8 mouse cellular contexts compared by ENCODE assay signal in genomic region chr12:113141531-113141973, GRCm38 (mm10). TPM values are rescaled to one million over a fixed set of nuclear protein-coding genes. Genes with fewer than 3 reads are reported as not detected.
DNase-seq lines count a peak whose midpoint lies in the region; ATAC-seq and TF ChIP-seq lines count a peak whose summit lies in the region.

No protein-coding gene starts in this region.

- TF ChIP-seq EP300 in lung, postnatal 0 days (IDR thresholded peaks at IDR 0.05), result peak; percentile 51; the same call in 1 of the 2 replicates

- peak; percentile 34 to 60 for DNase-seq in layer of hippocampus, adult 18-20 months (ENCODE audit: low spot score in 2 of 2)
- no peak for DNase-seq in layer of hippocampus, adult 9-11 months
- peak; percentile 57 for DNase-seq in kidney, adult 9 months
- DNase-seq in lung, postnatal 0 days (ENCODE audit: low spot score), result peak; percentile 73
- DNase-seq in embryo, embryonic 11 days, result no peak
- no peak for DNase-seq in thymus, adult 2 months

- TF ChIP-seq CTCF in cortical plate, adult 2 months (IDR thresholded peaks at IDR 0.05; ENCODE audit: extremely low read depth, insufficient read depth, low read length), result no peak
- no peak for TF ChIP-seq CTCF in lung, postnatal 0 days (IDR thresholded peaks at IDR 0.05)
- no peak for TF ChIP-seq CTCF in thymus, adult 2 months (IDR thresholded peaks at IDR 0.05; ENCODE audit: borderline replicate concordance, control insufficient read depth, extremely low read depth, insufficient read depth, low read length, poor library complexity)

- H3K4me3 ChIP-seq in cortical plate, adult 2 months (ENCODE audit: insufficient read depth, low read length), result peak overlapping the region; percentile 93
- H3K4me3 ChIP-seq in heart, embryonic 11.5 days (ENCODE audit: low read depth, low read length), result peak overlapping the region; percentile 87
- H3K4me3 ChIP-seq in lung, postnatal 0 days (ENCODE audit: low read depth, low read length), result peak overlapping the region; percentile 72
- no peak overlapping the region for H3K4me3 ChIP-seq in thymus, adult 2 months (ENCODE audit: control insufficient read depth, insufficient read depth, low read length)

- ATAC-seq in heart, embryonic 11.5 days (replicated peaks; ENCODE audit: insufficient number of reproducible peaks, low FRiP score, low TSS enrichment), result no peak
- ATAC-seq in lung, postnatal 0 days, result no peak

- peak overlapping the region; percentile 99 for H3K9ac ChIP-seq in heart, embryonic 11.5 days (ENCODE audit: low read depth, low read length)
- peak overlapping the region; percentile 77 for H3K9ac ChIP-seq in lung, postnatal 0 days (replicated peaks; ENCODE audit: low read depth)

- peaks cover 16% of the 10 kb centered on the region for H3K36me3 ChIP-seq in heart, embryonic 11.5 days (ENCODE audit: control insufficient read depth, insufficient read depth, low read length)
- H3K36me3 ChIP-seq in lung, postnatal 0 days (ENCODE audit: insufficient read depth, low read length), result peaks cover 17% of the 10 kb centered on the region
- H3K36me3 ChIP-seq in thymus, adult 2 months (ENCODE audit: control insufficient read depth, insufficient read depth, low read length), result peaks cover 4% of the 10 kb centered on the region; the same call in 1 of the 2 replicates

- H3K27ac ChIP-seq in cortical plate, adult 2 months (ENCODE audit: insufficient read depth, low read length), result peak overlapping the region; percentile 63
- H3K27ac ChIP-seq in heart, embryonic 11.5 days (ENCODE audit: low read depth, low read length), result peak overlapping the region; percentile 97
- H3K27ac ChIP-seq in lung, postnatal 0 days (ENCODE audit: low read length), result peak overlapping the region; percentile 97
- no peak overlapping the region for H3K27ac ChIP-seq in thymus, adult 2 months (ENCODE audit: control insufficient read depth, insufficient read depth, low read length)

- H3K4me1 ChIP-seq in cortical plate, adult 2 months (ENCODE audit: control insufficient read depth, insufficient read depth, low read length), result peaks cover 8% of the 10 kb centered on the region
- peaks cover 63% of the 10 kb centered on the region for H3K4me1 ChIP-seq in heart, embryonic 11.5 days (ENCODE audit: control insufficient read depth, insufficient read depth, low read length)
- H3K4me1 ChIP-seq in lung, postnatal 0 days (ENCODE audit: insufficient read depth, low read depth, low read length), result peaks cover 38% of the 10 kb centered on the region
- peaks cover 21% of the 10 kb centered on the region for H3K4me1 ChIP-seq in thymus, adult 2 months (replicated peaks; ENCODE audit: control insufficient read depth, insufficient read depth, low read length)

- 25% methylated on average over 8 of the region's 8 CpGs for WGBS in heart, embryonic 11.5 days (ENCODE audit: insufficient replicate concordance)
- 7% methylated on average over 8 of the region's 8 CpGs for WGBS in lung, postnatal 0 days
- 76% methylated on average over 8 of the region's 8 CpGs for WGBS in thymus, adult 2 months

- no peak for TF ChIP-seq POLR2A in cortical plate, adult 2 months (IDR thresholded peaks at IDR 0.05; ENCODE audit: extremely low read depth, insufficient read depth, low read length)
- TF ChIP-seq POLR2A in thymus, adult 2 months (IDR thresholded peaks at IDR 0.05; ENCODE audit: control insufficient read depth, extremely low read depth, insufficient read depth, low read length, poor library complexity), result no peak

- H3K9me3 ChIP-seq in heart, embryonic 11.5 days (replicated peaks; ENCODE audit: control insufficient read depth, low read length), result no peaks in the 10 kb centered on the region
- H3K9me3 ChIP-seq in lung, postnatal 0 days (ENCODE audit: low read length), result no peaks in the 10 kb centered on the region

- peak overlapping the region; percentile 94 for H3K4me2 ChIP-seq in heart, embryonic 11.5 days
- H3K4me2 ChIP-seq in lung, postnatal 0 days (replicated peaks; ENCODE audit: low read depth, low read length), result peak overlapping the region; percentile 69

- no peaks in the 10 kb centered on the region for H3K27me3 ChIP-seq in heart, embryonic 11.5 days (ENCODE audit: control insufficient read depth, insufficient read depth, low read length)
- H3K27me3 ChIP-seq in lung, postnatal 0 days (replicated peaks; ENCODE audit: insufficient read depth, low read length), result no peaks in the 10 kb centered on the region
- no peaks in the 10 kb centered on the region; the same call in 1 of the 2 replicates for H3K27me3 ChIP-seq in thymus, adult 2 months (ENCODE audit: control insufficient read depth, insufficient read depth, low read length)

RNA-seq across cellular contexts. Expression of gene Crip2, which starts 1.5 kb away (rescaled TPM):
- total RNA-seq in layer of hippocampus, adult 18-20 months (2021), result 100 to 1,000 TPM in 1 of 2 experiments, 10 to 100 TPM in 1; 91.2 to 107 TPM
- polyA plus RNA-seq in cortical plate, adult 2 months (2012; rRNA removed), result 263 and 281 TPM in 2 replicates
- 1,118 and 1,169 TPM in 2 replicates for polyA plus RNA-seq in heart, embryonic 11.5 days (2014; fragmentation: Nextera tagmentation; extraction: Ambion mirVana)
- polyA plus RNA-seq in lung, postnatal 0 days (2015; fragmentation: Nextera tagmentation; extraction: Ambion mirVana), result 1,357 and 1,498 TPM in 2 replicates
- polyA plus RNA-seq in thymus, adult 2 months (2012; rRNA removed), result 95.9 and 282 TPM in 2 replicates

RNA-seq across cellular contexts. Expression of gene Crip1, which starts 4.6 kb away (rescaled TPM):
- total RNA-seq in layer of hippocampus, adult 18-20 months (2021), result 10 to 100 TPM in 1 of 2 experiments, 1 to 10 TPM in 1; 9.5 to 10.3 TPM
- 67.6 and 70.7 TPM in 2 replicates for polyA plus RNA-seq in cortical plate, adult 2 months (2012; rRNA removed)
- polyA plus RNA-seq in heart, embryonic 11.5 days (2014; fragmentation: Nextera tagmentation; extraction: Ambion mirVana), result 525 and 533 TPM in 2 replicates
- polyA plus RNA-seq in lung, postnatal 0 days (2015; fragmentation: Nextera tagmentation; extraction: Ambion mirVana), result 1,321 and 1,744 TPM in 2 replicates
- 904 and 1,218 TPM in 2 replicates for polyA plus RNA-seq in thymus, adult 2 months (2012; rRNA removed)

RNA-seq across cellular contexts. Expression of gene Tedc1, which starts 14.7 kb away (rescaled TPM):
- under 1 TPM; 0.91 to 0.97 TPM for total RNA-seq in layer of hippocampus, adult 18-20 months (2021)
- 1.0 and 2.0 TPM in 2 replicates for polyA plus RNA-seq in cortical plate, adult 2 months (2012; rRNA removed)
- polyA plus RNA-seq in heart, embryonic 11.5 days (2014; fragmentation: Nextera tagmentation; extraction: Ambion mirVana), result 15.8 and 16.6 TPM in 2 replicates
- 2.5 and 2.6 TPM in 2 replicates for polyA plus RNA-seq in lung, postnatal 0 days (2015; fragmentation: Nextera tagmentation; extraction: Ambion mirVana)
- polyA plus RNA-seq in thymus, adult 2 months (2012; rRNA removed), result 96.2 and 125 TPM in 2 replicates

RNA-seq across cellular contexts. Expression of gene Mta1, which starts 43.5 kb away (rescaled TPM):
- total RNA-seq in layer of hippocampus, adult 18-20 months (2021), result 10 to 100 TPM; 69.6 to 75.6 TPM
- 68.4 and 68.7 TPM in 2 replicates for polyA plus RNA-seq in cortical plate, adult 2 months (2012; rRNA removed)
- 12.3 and 14.7 TPM in 2 replicates for polyA plus RNA-seq in heart, embryonic 11.5 days (2014; fragmentation: Nextera tagmentation; extraction: Ambion mirVana)
- polyA plus RNA-seq in lung, postnatal 0 days (2015; fragmentation: Nextera tagmentation; extraction: Ambion mirVana), result 10.5 and 12.2 TPM in 2 replicates
- 163 and 208 TPM in 2 replicates for polyA plus RNA-seq in thymus, adult 2 months (2012; rRNA removed)

RNA-seq across cellular contexts. Expression of gene Tmem121, which starts 44.2 kb away (rescaled TPM):
- total RNA-seq in layer of hippocampus, adult 18-20 months (2021), result 10 to 100 TPM; 19.4 to 25.4 TPM
- polyA plus RNA-seq in cortical plate, adult 2 months (2012; rRNA removed), result 40.1 and 40.7 TPM in 2 replicates
- 1.00 and 1.5 TPM in 2 replicates for polyA plus RNA-seq in heart, embryonic 11.5 days (2014; fragmentation: Nextera tagmentation; extraction: Ambion mirVana)
- polyA plus RNA-seq in lung, postnatal 0 days (2015; fragmentation: Nextera tagmentation; extraction: Ambion mirVana), result 1.2 TPM in 2 replicates
- 47.6 and 60.9 TPM in 2 replicates for polyA plus RNA-seq in thymus, adult 2 months (2012; rRNA removed)

Comparison
In these comparisons a context has a peak if more than half of its experiments do, and no peak if none do; other contexts are left out.
1. DNase-seq: peak in layer of hippocampus, adult 18-20 months (2 of 2), kidney, adult 9 months (single experiment) and lung, postnatal 0 days (single experiment); none in layer of hippocampus, adult 9-11 months (single experiment), embryo, embryonic 11 days (single experiment) and thymus, adult 2 months (single experiment).